In genomic region chr10:121625407-121626185, GRCm38 (mm10) we compare ENCODE assay signal across 8 mouse cellular contexts. TPM values are rescaled to one million over a fixed set of nuclear protein-coding genes. Genes with fewer than 3 reads are reported as not detected.
DNase-seq lines count a peak whose midpoint lies in the region; ATAC-seq and TF ChIP-seq lines count a peak whose summit lies in the region.

No protein-coding gene starts in this region.

- DNase-seq in liver, adult 2 months (ENCODE audit: extremely low read depth, low read depth, low spot score): peak; percentile 60
- DNase-seq in liver: no peak
- DNase-seq in c-Kit-negative CD71-positive TER-119-positive erythroid progenitor cells, embryonic 14.5 days (ENCODE audit: low read depth, low spot score): peak; percentile 16
- no peak for DNase-seq in hindbrain, embryonic 11.5 days (ENCODE audit: low spot score)
- DNase-seq in yolk sac, embryonic 10.5 days (ENCODE audit: low spot score): no peak
- DNase-seq in left cerebral cortex, adult 11 months (ENCODE audit: low spot score): no peak
- DNase-seq in spleen, postnatal 10 days (ENCODE audit: low spot score in 2 of 2): no peak

- TF ChIP-seq POLR2A in liver, adult 2 months (IDR thresholded peaks at IDR 0.05; ENCODE audit: extremely low read depth, insufficient read depth, low read length): no peak

- no peaks in the 10 kb centered on the region for H3K27me3 ChIP-seq in liver, adult 2 months (ENCODE audit: control insufficient read depth, insufficient read depth, low read length)
- no peaks in the 10 kb centered on the region for H3K27me3 ChIP-seq in hindbrain, embryonic 11.5 days (ENCODE audit: control insufficient read depth, insufficient read depth, low read length)

- no peak for TF ChIP-seq CTCF in liver, adult 2 months (IDR thresholded peaks at IDR 0.05; ENCODE audit: low read depth, low read length)

- peaks cover 9% of the 10 kb centered on the region for H3K36me3 ChIP-seq in liver, adult 2 months (ENCODE audit: control insufficient read depth, insufficient read depth, low read length)
- 0 out of 2 replicates have a peak, but pooled peaks cover under 1% of the 10 kb centered on the region for H3K36me3 ChIP-seq in hindbrain, embryonic 11.5 days (ENCODE audit: control insufficient read depth, insufficient read depth, low read length)
- H3K36me3 ChIP-seq in macrophage (ENCODE audit: inconsistent target): peaks cover 13% of the 10 kb centered on the region

- H3K4me1 ChIP-seq in liver, adult 2 months (ENCODE audit: control insufficient read depth, insufficient read depth, low read length): peaks cover 22% of the 10 kb centered on the region
- H3K4me1 ChIP-seq in hindbrain, embryonic 11.5 days (replicated peaks; ENCODE audit: control insufficient read depth, insufficient read depth, low read length): 0 out of 2 replicates have a peak, but pooled peaks cover 2% of the 10 kb centered on the region

- ATAC-seq in hindbrain, embryonic 11.5 days (ENCODE audit: low FRiP score): no peak; the same call in 1 of the 2 replicates

- peak overlapping the region; percentile 67 for H3K4me2 ChIP-seq in hindbrain, embryonic 11.5 days (replicated peaks; ENCODE audit: low read depth, low read length)

- H3K79me2 ChIP-seq in liver, adult 2 months (ENCODE audit: control insufficient read depth, insufficient read depth, low read length): peaks cover 14% of the 10 kb centered on the region; the same call in 1 of the 2 replicates
- peaks cover 51% of the 10 kb centered on the region for H3K79me2 ChIP-seq in macrophage (ENCODE audit: inconsistent target)

- peak overlapping the region; percentile 99 for H3K27ac ChIP-seq in liver, adult 2 months (replicated peaks; ENCODE audit: insufficient read depth, low read depth, low read length)
- H3K27ac ChIP-seq in hindbrain, embryonic 11.5 days (ENCODE audit: low read depth, low read length): peak overlapping the region; percentile 80
- peak overlapping the region; percentile 81 for H3K27ac ChIP-seq in macrophage

- peak overlapping the region; percentile 96 for H3K9ac ChIP-seq in liver, adult 2 months (ENCODE audit: low read depth, low read length)
- peak overlapping the region; percentile 72 for H3K9ac ChIP-seq in hindbrain, embryonic 11.5 days (ENCODE audit: low read depth, low read length)

- WGBS in liver, adult 2 months: under 1% methylated on average over 41 of the region's 41 CpGs
- WGBS in hindbrain, embryonic 11.5 days: under 1% methylated on average over 27 of the region's 41 CpGs
- WGBS in macrophage (ENCODE audit: missing documents): 1% methylated on average over 38 of the region's 41 CpGs

- H3K9me3 ChIP-seq in hindbrain, embryonic 11.5 days (ENCODE audit: control insufficient read depth, low read length): no peaks in the 10 kb centered on the region

- peak overlapping the region; percentile 94 for H3K4me3 ChIP-seq in liver, adult 2 months (ENCODE audit: insufficient read depth, low read depth, low read length)
- H3K4me3 ChIP-seq in hindbrain, embryonic 11.5 days (ENCODE audit: low read depth, low read length): peak overlapping the region; percentile 55
- peak overlapping the region; percentile 73 for H3K4me3 ChIP-seq in macrophage (ENCODE audit: inconsistent target)

RNA-seq across cellular contexts. Expression of gene Xpot, which starts 0.5 kb away (rescaled TPM):
- 55.5 and 66.8 TPM in 2 replicates for total RNA-seq in liver, adult 2 months (2014; rRNA removed)
- polyA plus RNA-seq in liver, adult 2 months (2012; rRNA removed): 67.4 and 71.7 TPM in 2 replicates
- 49.5 and 51.5 TPM in 2 replicates for polyA plus RNA-seq in hindbrain, embryonic 11.5 days (2014; fragmentation: Nextera tagmentation; extraction: Ambion mirVana)
- total RNA-seq in macrophage (2018; cell fraction: chromatin; rRNA removed): 10 to 100 TPM; 12.6 to 84.7 (median 55.2) TPM
- total RNA-seq in macrophage (2018; cell fraction: cytosol; rRNA removed): 10 to 100 TPM; 19.9 to 35.8 (median 27.7) TPM
- 10 to 100 TPM; 18.0 to 55.3 (median 38.0) TPM for total RNA-seq in macrophage (2018; cell fraction: nucleus; rRNA removed)
- 18.3 to 41.6 TPM (median 29.1 TPM) in 3 replicates for polyA plus RNA-seq in macrophage (2018)

RNA-seq across cellular contexts. Expression of gene D930020B18Rik, which starts 15.8 kb away (rescaled TPM):
- total RNA-seq in liver, adult 2 months (2014; rRNA removed): not detected in 2 replicates
- polyA plus RNA-seq in liver, adult 2 months (2012; rRNA removed): not detected in 2 replicates
- polyA plus RNA-seq in hindbrain, embryonic 11.5 days (2014; fragmentation: Nextera tagmentation; extraction: Ambion mirVana): 0.22 and 0.31 TPM in 2 replicates
- not detected for total RNA-seq in macrophage (2018; cell fraction: chromatin; rRNA removed)
- not detected for total RNA-seq in macrophage (2018; cell fraction: cytosol; rRNA removed)
- not detected for total RNA-seq in macrophage (2018; cell fraction: nucleus; rRNA removed)
- polyA plus RNA-seq in macrophage (2018): not detected in 3 replicates

RNA-seq across cellular contexts. Expression of gene Tbk1, which starts 39.0 kb away (rescaled TPM):
- total RNA-seq in liver, adult 2 months (2014; rRNA removed): 24.7 and 25.3 TPM in 2 replicates
- polyA plus RNA-seq in liver, adult 2 months (2012; rRNA removed): 7.1 and 8.2 TPM in 2 replicates
- polyA plus RNA-seq in hindbrain, embryonic 11.5 days (2014; fragmentation: Nextera tagmentation; extraction: Ambion mirVana): 36.4 and 38.3 TPM in 2 replicates
- 100 to 1,000 TPM; 373 to 867 (median 553) TPM for total RNA-seq in macrophage (2018; cell fraction: chromatin; rRNA removed)
- total RNA-seq in macrophage (2018; cell fraction: cytosol; rRNA removed): 100 to 1,000 TPM in 3 of 26 experiments, 10 to 100 TPM in 23; 63.2 to 111 (median 83.5) TPM
- 100 to 1,000 TPM; 205 to 418 (median 286) TPM for total RNA-seq in macrophage (2018; cell fraction: nucleus; rRNA removed)
- polyA plus RNA-seq in macrophage (2018): 65.6 to 104 TPM (median 86.6 TPM) in 3 replicates

Comparison
In these comparisons a context has a peak if more than half of its experiments do, and no peak if none do; other contexts are left out.
1. DNase-seq: peak in liver, adult 2 months (single experiment) and c-Kit-negative CD71-positive TER-119-positive erythroid progenitor cells, embryonic 14.5 days (single experiment); none in liver (single experiment), hindbrain, embryonic 11.5 days (single experiment), yolk sac, embryonic 10.5 days (single experiment), left cerebral cortex, adult 11 months (single experiment) and spleen, postnatal 10 days (0 of 2).
2. Peak in every context shown above with its lines, with median percentiles within 50 percentile points of each other: H3K27ac ChIP-seq and H3K4me3 ChIP-seq.